Mouse (Mus musculus): Measurements from ENCODE around the gene Cd300lg.
A peak's percentile ranks its signal among the peaks of the same experiment; 100 is the strongest.

The Cd300lg gene

GRCm38 (mm10) chr11:102041350-102041949 is at the start of gene Cd300lg:
Cd300lg (plus strand) TSS chr11:102041509.
- DNase-seq: no peak

GRCm38 (mm10) chr11:101991813-101992212 is 49.5 kb upstream of the Cd300lg start:
- no peak for DNase-seq

GRCm38 (mm10) chr11:101992411-101992810 is 48.9 kb upstream of the Cd300lg start:
- no peak for DNase-seq

- DNase-seq: no peak
Measured at GRCm38 (mm10) chr11:101994100-101994499, 47.2 kb upstream of the Cd300lg start.

- DNase-seq: no peak
Measured at GRCm38 (mm10) chr11:101995938-101996337, 45.4 kb upstream of the Cd300lg start.

- no peak for DNase-seq
Measured at GRCm38 (mm10) chr11:101998258-101998657, 43.1 kb upstream of the Cd300lg start.

- no peak for DNase-seq
Measured at GRCm38 (mm10) chr11:101999466-101999865, 41.8 kb upstream of the Cd300lg start.

GRCm38 (mm10) chr11:102004251-102004650 is 37.1 kb upstream of the Cd300lg start:
- no peak for DNase-seq

- no peak for DNase-seq
Measured at GRCm38 (mm10) chr11:102006271-102006670, 35.0 kb upstream of the Cd300lg start.

GRCm38 (mm10) chr11:102006688-102007087 is 34.6 kb upstream of the Cd300lg start:
- no peak for DNase-seq

GRCm38 (mm10) chr11:102008372-102008771 is 32.9 kb upstream of the Cd300lg start:
- DNase-seq: no peak

GRCm38 (mm10) chr11:102008954-102009637 is 32.2 kb upstream of the Cd300lg start:
- no peak for DNase-seq

- DNase-seq: peak; percentile 72
Measured at GRCm38 (mm10) chr11:102010140-102010539, 31.2 kb upstream of the Cd300lg start.

- DNase-seq: no peak
Measured at GRCm38 (mm10) chr11:102011510-102011909, 29.8 kb upstream of the Cd300lg start.

GRCm38 (mm10) chr11:102013201-102013600 is 28.1 kb upstream of the Cd300lg start:
- no peak for DNase-seq

GRCm38 (mm10) chr11:102015472-102015871 is 25.8 kb upstream of the Cd300lg start:
- DNase-seq: no peak

- DNase-seq: peak; percentile 51
Measured at GRCm38 (mm10) chr11:102016136-102016535, 25.2 kb upstream of the Cd300lg start.

- DNase-seq: no peak
Measured at GRCm38 (mm10) chr11:102019736-102020135, 21.6 kb upstream of the Cd300lg start.

GRCm38 (mm10) chr11:102021196-102021595 is 20.1 kb upstream of the Cd300lg start:
- DNase-seq: peak; percentile 37

GRCm38 (mm10) chr11:102023406-102023805 is 17.9 kb upstream of the Cd300lg start:
- no peak for DNase-seq

GRCm38 (mm10) chr11:102024084-102024758 is 17.1 kb upstream of the Cd300lg start:
- peak; percentile 82 for DNase-seq

GRCm38 (mm10) chr11:102024875-102025274 is 16.4 kb upstream of the Cd300lg start:
- DNase-seq: no peak

- DNase-seq: peak; percentile 51
Measured at GRCm38 (mm10) chr11:102025354-102025753, 16.0 kb upstream of the Cd300lg start.

Measured in cerebellum, adult 8-10 months (tissue).